Mouse (Mus musculus): ENCODE measurements around the gene Ppt1. TPM values are rescaled to one million over a fixed set of nuclear protein-coding genes. Genes with fewer than 3 reads are reported as not detected.

Ppt1 gene
- total RNA-seq, 2 experiments from 2014 or later = 35.4 to 40.0 TPM

- DNase-seq = no peak
- intact Hi-C loops (cut with DNase I) = loop anchor here (5.0 kb wide), 1 partner anchor 55 kb away; no protein-coding TSS in a partner anchor
Measured at GRCm38 (mm10) chr4:122861836-122862235, 25.8 kb downstream of the Ppt1 start.

DNA sequence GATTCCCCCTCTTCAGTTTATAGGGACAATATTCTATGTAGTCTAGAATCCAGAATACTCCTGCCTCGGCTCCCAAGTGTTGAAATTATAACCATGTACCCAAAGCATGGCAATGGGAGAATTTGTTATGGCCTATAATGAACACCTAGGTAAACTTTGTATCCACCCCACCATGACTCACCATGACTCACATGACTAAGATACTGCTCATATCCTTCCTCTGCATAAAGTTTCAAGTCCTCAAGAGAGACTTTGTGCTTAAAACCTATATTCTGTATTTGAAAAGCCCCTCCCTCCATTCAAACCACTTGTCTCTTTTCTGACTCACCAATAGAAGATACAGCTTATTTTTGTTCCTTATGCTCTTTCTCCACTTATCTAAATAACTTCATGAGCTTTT lies 32.0 kb downstream of the Ppt1 start:
- no peak for DNase-seq
- intact Hi-C loops (cut with DNase I) = no loop called here

- DNase-seq = peak in 1 of 2 experiments; percentile 37
- intact Hi-C loops (cut with DNase I) = no loop called here
Measured at GRCm38 (mm10) chr4:122870027-122870426, 34.0 kb downstream of the Ppt1 start.

DNA sequence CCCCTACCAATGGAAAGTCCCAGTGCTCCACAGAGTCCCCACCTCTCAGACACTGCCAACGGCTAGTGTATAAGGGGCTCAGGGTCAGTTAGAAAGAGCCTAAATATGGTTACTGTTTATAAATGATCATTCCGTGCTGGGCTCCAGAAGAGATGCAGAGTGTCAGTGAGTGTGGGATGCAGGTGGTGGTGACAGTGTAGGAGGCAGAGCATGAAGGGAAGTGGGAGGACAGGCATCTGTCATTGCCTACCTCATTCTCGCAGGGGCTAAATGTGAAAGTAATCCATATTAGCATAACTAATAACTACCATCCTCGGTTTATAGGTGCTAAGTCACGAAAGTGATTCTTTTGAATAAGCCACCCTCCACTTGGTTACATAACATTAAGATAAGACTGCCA lies 34.7 kb downstream of the Ppt1 start:
- intact Hi-C loops (cut with DNase I) = no loop called here
- DNase-seq = no peak

- intact Hi-C loops (cut with DNase I) = no loop called here
- DNase-seq = no peak
Measured at GRCm38 (mm10) chr4:122871269-122871668, 35.2 kb downstream of the Ppt1 start.

DNA sequence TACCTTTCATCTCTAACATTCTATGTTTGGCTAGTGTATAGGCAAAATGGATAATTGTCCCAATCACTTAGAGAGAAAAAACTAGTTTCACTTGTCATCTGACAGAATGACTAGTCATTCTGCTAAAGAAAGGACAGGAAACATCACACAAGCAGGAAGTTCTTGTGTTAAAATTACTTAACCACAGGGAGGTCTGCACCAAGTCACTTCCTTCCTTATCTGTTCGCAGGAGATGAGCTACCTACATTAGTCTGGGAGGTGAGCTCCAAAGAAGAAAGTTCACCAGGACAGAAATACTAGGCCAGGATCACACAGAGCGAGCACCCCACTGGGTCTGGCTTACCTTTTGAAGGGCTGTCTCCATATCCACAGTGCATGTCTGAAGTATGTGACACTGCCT lies 35.9 kb downstream of the Ppt1 start:
- intact Hi-C loops (cut with DNase I) = no loop called here
- DNase-seq = no peak

DNA sequence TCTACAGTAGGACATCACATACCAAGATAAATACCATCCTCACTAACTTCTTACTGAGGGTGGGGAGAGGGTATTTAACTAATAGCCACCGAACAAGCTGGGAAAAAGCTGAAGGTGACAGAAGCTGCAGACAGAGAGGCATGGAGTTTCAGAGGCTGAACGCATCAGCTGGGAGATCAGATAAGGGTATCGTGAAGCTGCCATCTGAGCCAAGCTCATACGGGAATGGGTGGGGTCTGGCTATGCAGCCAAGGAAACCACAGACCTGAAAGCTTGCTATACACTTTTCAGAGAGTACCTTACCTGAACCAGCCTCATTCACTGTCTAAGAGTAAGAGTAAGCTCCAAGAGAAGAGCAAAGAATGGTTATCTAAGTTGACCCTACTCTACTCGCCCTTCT lies 37.0 kb downstream of the Ppt1 start:
- intact Hi-C loops (cut with DNase I) = no loop called here
- no peak for DNase-seq

DNA sequence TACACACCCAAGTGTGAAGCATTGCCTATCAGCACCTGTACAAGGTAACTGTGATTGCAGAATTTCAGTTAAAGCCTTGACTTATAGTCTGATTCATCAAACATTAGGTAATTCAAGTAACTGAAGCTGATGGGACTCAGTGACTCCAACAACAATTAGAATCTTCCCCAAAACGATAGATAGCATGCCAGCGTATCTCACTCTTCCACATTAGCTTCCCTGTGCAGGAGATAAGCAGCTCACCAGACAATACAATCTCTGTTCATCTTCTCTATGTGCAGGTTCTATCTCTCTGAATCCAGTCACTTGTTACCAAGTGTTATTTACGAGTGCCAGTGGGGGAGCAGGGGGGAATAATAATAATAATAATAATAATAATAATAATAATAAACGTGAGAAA lies 37.5 kb downstream of the Ppt1 start:
- intact Hi-C loops (cut with DNase I) = no loop called here
- DNase-seq = no peak

DNA sequence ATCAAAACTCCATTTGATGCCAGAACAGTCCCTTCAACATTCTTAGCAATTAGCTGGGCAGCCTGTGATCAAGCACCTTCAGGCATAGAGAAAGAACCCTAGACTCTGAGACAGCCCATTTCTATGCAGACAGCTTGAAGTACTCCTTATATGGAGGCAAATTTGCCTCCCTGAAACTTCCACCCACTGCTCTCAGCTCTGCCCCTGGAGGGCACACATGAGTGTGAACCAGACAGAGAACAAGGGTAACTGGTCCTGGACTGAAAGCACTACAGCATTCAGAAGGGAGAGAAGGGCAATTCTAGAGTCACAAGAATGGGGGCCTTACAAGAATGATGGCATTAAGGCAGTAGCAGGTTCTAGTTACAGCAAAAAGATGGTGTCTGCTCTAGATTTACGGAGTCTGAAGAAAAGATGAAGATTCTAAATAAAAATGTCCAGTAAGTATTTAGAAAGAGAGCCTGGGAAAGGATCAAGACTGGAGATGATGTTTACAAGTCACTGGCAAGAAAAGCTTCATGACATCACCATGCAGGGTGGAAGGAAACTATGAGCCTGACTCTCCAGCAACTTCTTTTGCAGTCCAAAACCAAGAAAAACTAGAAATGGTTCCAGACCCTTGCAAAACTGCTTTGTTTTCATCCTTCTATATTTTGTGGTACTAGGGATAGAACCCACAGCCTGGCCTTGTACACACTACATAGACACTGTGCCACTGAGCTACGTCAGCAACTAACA lies 42.5 kb downstream of the Ppt1 start:
- intact Hi-C loops (cut with DNase I) = no loop called here
- DNase-seq = no peak

DNA sequence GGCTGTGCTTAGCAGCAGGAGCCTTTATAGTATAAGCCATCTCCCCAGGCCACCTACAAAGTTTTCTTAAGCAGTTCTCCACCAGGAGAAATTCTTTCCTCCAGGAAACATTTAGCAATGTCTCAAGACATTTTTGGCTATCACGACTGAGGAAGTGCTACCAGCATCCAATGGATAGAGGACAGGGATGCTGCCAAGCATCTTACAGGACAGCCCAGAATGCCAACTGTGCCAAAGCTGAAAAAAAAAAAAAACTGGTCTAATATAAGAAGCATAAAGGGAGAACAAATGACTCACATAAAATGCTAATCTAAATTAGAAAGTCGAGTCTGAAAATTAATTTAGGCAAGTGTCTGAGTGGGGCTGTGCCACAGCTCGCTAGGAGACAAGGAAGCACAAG lies 46.5 kb downstream of the Ppt1 start:
- DNase-seq = no peak
- intact Hi-C loops (cut with DNase I) = no loop called here

- intact Hi-C loops (cut with DNase I) = no loop called here
- no peak for DNase-seq
Measured at GRCm38 (mm10) chr4:122883294-122883693, 47.3 kb downstream of the Ppt1 start.

DNA sequence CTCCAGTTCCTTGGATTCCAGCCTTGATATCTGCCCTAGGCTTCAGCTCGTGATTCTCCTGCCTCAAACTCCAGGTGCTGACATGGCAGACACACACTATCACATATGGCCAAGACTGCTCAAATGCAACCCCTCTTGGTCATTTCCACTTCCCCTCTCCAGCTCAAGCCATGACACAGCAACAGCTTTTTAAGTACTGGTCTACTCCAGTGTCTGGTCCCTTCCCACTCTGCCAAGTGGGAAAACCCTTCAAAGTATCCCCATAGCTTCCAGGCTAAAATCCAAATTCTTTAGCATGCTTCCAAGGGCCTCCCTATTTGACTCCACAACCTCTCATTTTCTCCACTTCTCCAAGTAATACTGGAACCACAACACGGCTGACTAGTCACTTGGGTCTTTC lies 48.0 kb downstream of the Ppt1 start:
- no peak for DNase-seq
- intact Hi-C loops (cut with DNase I) = no loop called here

DNA sequence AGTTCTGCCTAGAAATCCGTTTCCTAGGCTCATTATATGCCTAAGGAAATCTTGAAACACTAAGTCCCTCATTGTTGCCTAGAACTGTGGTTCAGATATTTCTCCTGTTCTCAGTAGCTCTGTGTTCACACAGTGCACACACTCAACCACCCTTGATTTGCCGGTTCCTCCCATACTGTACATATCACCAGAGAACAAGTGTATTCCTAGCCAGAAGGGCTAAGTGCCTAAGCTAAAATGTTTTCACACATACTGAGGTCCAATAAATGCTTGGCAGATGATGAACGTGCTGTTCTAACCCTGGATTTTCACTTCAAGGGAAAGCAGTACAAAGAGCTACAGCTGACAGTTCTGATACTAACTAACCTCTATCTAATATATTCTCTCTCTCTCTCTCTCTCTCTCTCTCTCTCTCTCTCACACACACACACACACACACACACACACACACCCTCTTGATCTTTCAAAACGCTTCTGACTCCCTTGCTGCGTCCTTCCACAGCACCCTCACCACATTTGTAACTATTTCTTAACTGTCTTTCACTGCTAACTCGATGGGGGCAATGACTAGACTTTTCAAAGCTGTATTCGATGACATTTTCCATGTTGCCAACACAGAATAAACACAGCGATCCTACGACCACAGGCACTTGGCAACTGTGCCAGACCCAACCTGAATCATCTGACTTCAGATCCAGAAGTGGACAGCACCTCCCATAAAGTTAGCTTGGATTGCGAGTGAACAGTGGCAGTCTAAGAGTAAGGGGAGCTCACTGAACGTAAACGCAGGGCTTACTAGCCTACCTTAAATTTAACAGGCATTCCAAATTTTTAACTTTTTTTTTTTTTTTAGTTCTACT lies 48.7 kb downstream of the Ppt1 start:
- peak in 1 of 2 experiments; percentile 28 for DNase-seq
- intact Hi-C loops (cut with DNase I) = no loop called here

- peak; percentile 96 to 97 for DNase-seq
- intact Hi-C loops (cut with DNase I) = no loop called here
Measured at GRCm38 (mm10) chr4:122885768-122886578, 49.9 kb downstream of the Ppt1 start, which contains the start of gene Cap1. TSS of gene Cap1 (minus strand) at chr4:122886056.

- intact Hi-C loops (cut with DNase I) = no loop called here
- DNase-seq = no peak
Measured at GRCm38 (mm10) chr4:122886579-122887254, 50.7 kb downstream of the Ppt1 start.

DNA sequence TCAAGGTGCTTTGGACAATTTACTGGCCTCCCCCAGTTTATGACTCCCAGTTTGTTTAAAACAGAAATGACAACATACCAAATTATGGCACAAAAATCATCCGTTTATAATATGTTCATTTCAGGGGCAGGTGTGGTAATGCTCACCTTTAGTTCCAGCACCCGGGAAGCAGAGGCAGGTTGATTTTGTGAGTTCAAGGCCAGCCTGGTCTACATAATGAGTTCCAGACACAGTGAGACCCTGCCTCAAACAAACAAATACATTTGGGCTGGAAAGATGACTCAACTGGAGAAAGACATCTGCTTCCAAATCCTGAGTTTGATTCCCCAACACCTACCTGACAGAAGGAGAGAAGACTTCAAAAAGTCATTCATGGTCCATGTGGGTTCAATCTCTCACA lies 51.3 kb downstream of the Ppt1 start:
- DNase-seq = no peak
- intact Hi-C loops (cut with DNase I) = no loop called here

- intact Hi-C loops (cut with DNase I) = no loop called here
- peak; percentile 79 to 83 for DNase-seq
Measured at GRCm38 (mm10) chr4:122890881-122891481, 54.9 kb downstream of the Ppt1 start.

DNA sequence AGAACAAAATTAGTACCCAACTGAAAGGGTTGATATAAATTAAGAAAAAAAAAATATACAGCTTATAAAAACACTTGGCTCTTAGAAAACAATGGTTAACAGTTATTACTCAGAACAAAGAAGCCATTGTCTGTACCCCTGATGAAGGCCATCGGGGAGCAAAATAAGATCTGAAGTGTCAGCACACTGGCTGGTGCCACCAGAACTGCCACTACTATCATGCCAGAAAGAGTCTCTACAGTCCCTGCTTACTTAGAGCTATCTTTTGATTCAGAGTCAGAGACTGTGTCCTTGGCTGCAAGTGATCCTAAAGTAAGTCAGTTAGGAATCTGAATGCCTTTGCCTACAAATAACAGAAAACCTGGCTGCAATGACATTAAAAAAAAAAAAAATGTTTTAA lies 55.6 kb downstream of the Ppt1 start:
- no peak for DNase-seq
- intact Hi-C loops (cut with DNase I) = no loop called here

DNA sequence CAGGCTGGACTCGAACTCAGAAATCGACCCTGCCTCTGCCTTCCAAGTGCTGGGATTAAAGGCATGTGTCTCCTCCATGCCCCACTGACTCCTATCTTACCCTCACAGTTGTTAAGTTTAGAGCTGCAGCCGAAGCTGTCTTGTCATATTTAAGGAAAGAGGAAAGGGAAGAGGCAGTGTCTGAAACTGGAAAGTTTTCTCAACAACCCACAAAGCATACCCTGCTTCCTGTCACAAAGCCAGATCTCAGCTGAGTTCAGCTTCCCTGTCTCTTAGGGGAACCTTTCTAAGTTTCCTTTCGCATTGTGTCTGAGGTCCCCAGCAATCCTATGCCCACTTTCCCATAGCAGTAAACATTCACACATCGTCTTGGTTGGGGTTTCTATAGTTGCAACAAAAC lies 56.1 kb downstream of the Ppt1 start:
- intact Hi-C loops (cut with DNase I) = no loop called here
- no peak for DNase-seq

GRCm38 (mm10) chr4:122897750-122898149 lies 61.7 kb downstream of the Ppt1 start:
- no peak for DNase-seq
- intact Hi-C loops (cut with DNase I) = loop anchor here (2.0 to 5.0 kb wide), 2 partner anchors 87 to 185 kb away; no protein-coding TSS in a partner anchor
